Mouse (Mus musculus) B cell, adult 2 months (primary cell): ENCODE results near the gene Prpf38b.
"Not testable (repeated sequence)": the region's sequence is repeated elsewhere in the genome, so short reads cannot be mapped to it uniquely, and the experiment has no call there.

Source experiments
- DNase-seq, 2 experiments: peaks; one replicate each; pipeline ENCODE4 v3.0.0; 2022

The Prpf38b gene

GRCm38 (mm10) chr3:108900147-108900546 is 11.4 kb downstream of the Prpf38b start:
- peak; percentile 74 to 79 for DNase-seq

GRCm38 (mm10) chr3:108898640-108899039 is 12.9 kb downstream of the Prpf38b start:
- DNase-seq, result no peak

DNA sequence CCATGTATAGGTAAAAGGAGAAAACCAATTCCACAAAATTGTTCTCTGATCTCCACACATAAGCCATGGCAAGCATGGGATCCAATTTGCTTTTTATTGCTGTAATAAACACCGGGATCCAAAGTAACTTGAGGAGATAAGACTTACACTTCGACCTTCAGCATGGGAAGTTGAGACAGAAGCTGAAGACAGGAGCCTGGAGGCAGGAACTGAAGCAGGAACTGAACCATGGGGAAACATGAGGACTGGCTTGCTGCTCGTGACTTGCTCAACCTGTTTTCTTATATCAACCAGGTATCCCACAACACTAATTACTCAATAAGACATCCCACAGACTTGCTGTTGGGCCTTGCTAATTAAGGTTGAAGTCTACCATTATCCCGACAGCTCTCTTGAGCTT is 18.6 kb downstream of the Prpf38b start:
- DNase-seq, result no peak

- DNase-seq, result no peak
These were observed 19.4 kb downstream of the Prpf38b start for GRCm38 (mm10) chr3:108892080-108892479.

DNA sequence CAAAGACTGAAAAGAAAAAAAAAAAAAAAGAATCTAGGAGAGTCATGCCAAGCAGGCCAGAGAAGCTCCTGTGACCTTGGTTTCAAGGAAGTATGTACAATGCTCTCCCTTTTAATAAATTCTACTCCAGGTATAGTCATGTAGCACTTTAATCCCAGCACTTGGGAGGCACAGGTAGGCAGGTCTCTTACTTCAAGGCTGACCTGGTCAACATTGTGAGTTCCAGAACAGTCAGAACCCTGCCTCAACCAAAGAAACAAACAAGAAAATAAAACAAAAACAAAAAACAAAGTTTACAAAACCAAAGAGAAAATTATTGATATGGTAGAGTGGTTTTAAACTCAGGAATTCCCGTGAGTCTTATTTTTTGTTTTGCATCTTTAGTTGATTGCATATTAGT is 21.6 kb downstream of the Prpf38b start, which contains the start of gene Fndc7:
TSS of gene Fndc7 (minus strand) at position 101 of the 400 bp plus-strand sequence.
- DNase-seq, result no peak

GRCm38 (mm10) chr3:108887618-108887975 is 23.9 kb downstream of the Prpf38b start:
- no peak for DNase-seq

GRCm38 (mm10) chr3:108886934-108887617 is 24.5 kb downstream of the Prpf38b start:
- no peak for DNase-seq

- DNase-seq, result no peak
These were observed 25.6 kb downstream of the Prpf38b start for GRCm38 (mm10) chr3:108885686-108886530.

GRCm38 (mm10) chr3:108884706-108885289 is 26.7 kb downstream of the Prpf38b start:
- no peak for DNase-seq

DNA sequence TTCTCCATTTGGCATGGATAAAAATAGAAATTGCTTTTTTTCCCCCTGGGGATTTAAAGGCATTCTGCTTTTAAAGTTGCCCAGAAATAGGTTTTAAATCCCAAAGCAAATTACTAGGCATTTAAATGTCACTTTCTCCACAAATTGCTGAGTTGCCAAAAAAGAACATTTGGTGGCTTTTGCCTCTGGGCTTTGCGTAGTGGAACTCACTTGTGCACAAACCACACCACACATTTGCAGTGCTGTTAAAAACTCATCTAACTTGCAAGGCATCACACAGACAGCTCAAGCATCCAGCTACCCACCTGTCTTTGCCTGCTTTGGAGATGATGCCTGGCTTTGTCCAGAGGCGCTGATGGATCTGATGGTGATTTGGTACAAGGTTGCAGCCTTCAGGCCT is 28.5 kb downstream of the Prpf38b start:
- peak in 1 of 2 experiments; percentile 29 for DNase-seq

DNA sequence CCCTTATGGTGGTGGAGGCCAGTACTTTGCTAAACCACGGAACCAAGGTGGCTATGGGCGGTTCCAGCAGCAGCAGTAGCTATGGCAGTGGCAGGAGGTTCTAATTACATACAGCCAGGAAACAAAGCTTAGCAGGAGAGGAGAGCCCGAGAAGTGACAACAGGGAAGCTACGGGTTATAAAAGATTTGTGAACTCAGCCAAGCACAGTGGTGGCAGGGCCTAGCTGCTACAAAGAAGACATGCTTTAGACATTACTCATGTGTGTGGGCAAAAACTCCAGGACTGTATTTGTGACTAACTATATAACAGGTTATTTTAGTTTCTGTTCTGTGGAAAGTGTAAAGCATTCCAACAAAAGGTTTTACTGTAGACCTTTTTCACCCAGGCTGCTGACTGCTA is 29.7 kb downstream of the Prpf38b start:
- not testable (repeated sequence) for DNase-seq

GRCm38 (mm10) chr3:108880544-108881507 is 30.7 kb downstream of the Prpf38b start:
- DNase-seq, result peak; percentile 63 to 67

DNA sequence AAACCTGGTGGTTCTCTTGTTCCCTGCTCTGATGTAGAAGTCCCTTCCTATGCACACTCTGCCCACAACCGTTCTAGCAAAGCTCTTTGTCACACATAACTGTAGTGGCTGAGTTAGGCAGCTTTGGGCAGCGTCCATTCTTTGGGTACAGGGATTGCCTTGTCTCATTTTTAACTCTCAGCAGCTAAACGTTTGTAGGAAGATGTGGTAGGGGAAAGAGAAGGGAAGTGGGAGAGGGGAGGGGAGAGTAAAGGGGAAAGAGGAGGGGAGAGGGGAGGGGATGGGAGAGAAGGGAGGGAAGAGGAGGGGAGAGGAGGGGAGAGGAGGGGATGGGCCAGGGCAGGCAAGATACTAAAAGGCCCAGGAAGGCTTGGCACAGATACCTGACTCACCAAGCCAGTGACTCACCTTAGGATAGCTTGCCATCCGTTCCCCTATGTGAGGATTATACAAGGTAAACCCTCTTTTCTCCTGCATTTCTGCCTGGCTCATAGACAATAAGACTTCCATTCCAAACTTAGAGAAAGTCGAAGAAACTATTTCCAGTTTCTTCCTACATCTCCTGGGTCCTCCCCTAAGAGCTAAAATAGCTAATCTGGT is 31.6 kb downstream of the Prpf38b start:
- no peak for DNase-seq

GRCm38 (mm10) chr3:108879129-108879528 is 32.4 kb downstream of the Prpf38b start:
- no peak for DNase-seq

DNA sequence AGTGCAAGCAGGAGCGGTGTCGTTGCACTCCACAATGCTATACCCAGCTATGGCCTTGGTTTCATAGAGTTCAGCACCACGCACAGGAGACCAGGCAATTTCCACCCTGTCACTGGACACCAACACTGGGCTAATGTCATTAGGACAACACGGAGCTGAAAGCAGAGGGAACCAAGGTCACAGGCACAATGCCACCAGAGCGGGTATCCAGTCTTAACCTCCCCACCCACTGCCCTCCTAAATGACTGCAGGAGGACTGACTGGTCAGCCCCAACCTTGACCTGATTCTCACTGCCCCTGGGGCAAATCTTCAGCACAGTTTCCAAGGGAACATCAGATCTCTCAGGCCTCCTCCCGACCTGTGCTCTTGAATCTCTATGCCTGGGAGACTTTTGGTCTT is 40.9 kb downstream of the Prpf38b start:
- no peak for DNase-seq

DNA sequence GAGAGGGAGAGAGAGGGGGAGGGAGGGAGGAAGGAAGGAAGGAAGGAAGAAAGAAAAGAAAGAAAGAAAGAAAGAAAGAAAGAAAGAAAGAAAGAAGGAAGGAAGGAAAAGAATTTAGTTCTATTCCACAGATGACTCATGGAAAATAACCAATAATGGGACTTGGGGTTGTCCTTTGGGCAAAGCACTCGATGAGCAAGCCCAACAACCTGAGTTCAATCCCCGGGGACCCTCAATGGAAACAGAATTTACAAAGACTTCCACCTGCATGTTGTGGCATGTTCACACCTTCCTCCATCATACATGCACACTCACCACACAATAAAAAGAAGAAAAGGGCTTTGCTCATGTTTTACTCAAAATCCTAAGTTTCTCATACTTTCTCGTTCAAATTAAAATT is 44.1 kb downstream of the Prpf38b start:
- DNase-seq, result no peak

GRCm38 (mm10) chr3:108865676-108866075 is 45.9 kb downstream of the Prpf38b start:
- DNase-seq, result no peak

- no peak for DNase-seq
These were observed 46.4 kb downstream of the Prpf38b start for GRCm38 (mm10) chr3:108865129-108865528.

DNA sequence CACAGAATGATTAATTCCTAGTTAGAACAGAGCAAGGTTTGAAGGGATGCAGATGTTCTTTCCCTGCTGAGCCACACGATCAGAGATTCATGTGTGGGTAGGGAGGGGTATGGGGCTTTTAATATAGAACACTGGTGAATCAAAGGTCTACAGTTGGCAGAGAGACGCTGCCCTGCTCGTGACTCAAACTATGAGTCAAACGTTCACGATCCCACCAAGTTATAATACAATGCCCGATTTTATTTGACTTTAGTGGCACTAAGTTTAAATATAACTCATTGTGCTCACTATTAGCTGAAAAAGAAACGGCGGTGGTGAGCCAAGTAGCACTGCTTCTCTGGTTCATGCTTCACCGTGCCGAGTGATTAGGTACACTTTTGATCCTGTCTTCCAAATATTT is 48.4 kb downstream of the Prpf38b start:
- DNase-seq, result no peak

DNA sequence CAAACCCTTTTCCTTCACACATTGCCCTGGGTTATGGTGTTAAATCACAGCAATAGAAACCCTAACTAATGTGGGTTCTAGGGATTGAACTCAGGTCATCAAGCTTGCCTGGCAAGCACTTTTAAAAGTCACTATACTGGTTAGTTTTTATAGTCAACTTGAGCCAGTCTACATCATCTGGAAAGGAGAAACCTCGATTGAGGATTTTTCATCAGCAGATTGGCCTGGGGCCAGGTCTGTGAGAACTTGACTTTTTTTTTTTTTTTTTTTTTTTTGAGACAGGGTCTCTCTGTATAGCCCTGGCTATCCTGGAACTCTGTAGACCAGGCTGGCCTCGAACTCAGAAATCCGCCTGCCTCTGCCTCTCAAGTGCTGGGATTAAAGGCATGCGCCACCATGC is 49.2 kb downstream of the Prpf38b start:
- DNase-seq, result not testable (repeated sequence)

- DNase-seq, result no peak
These were observed 50.7 kb downstream of the Prpf38b start for GRCm38 (mm10) chr3:108860786-108861185.

DNA sequence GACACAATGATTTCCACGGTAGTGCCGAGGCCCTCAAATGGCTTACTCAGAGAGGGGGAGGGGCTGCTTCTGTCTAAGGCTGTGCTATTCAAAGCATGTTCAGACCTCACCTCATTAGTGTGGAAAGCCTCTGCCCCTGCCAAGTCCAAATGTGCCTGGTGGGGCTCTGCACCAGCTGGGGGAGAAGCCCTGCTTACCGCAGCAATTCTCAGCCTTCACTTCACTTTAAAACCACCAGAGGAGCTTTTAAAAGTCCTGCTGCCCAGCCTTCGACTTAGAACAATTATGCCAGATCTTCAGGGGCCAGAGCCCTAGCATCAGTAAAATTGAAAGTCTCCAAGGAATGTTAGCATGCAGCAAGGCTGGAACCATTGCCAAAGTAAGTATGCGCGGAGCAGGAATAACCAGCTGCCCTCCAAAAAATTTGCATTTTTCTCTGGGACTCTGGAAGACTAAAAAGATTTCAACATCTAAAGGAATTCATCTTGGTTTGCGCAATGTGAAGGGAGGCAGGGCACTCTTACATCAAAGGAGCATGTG is 53.2 kb downstream of the Prpf38b start:
- DNase-seq, result no peak
